Mouse (Mus musculus) liver, embryonic 15.5 days (tissue): ENCODE results near the gene 1700013G24Rik. TPM values are rescaled to one million over a fixed set of nuclear protein-coding genes. Genes with fewer than 3 reads are reported as not detected.
A peak's percentile ranks its signal among the peaks of the same experiment; 100 is the strongest.

Experiments used
- ATAC-seq: fragments of 200-750 bp; cut with Nextera tagmentation; 2 replicates; pipeline ENCODE4 v1.8.0; 2017; ENCODE audit warnings: moderate number of reproducible peaks, mild to moderate bottlenecking, moderate library complexity; ENCODE audit not compliant: insufficient read depth
- H3K27ac ChIP-seq: fragments of 300-500 bp; sonication (generic); replicated peaks from 2 replicates; pipeline ENCODE4 v1.5.1; 2015; ENCODE audit warnings: mild to moderate bottlenecking, inconsistent platforms
- H3K27me3 ChIP-seq: fragments of 300-500 bp; sonication (generic); 2 replicates; pipeline ENCODE4 v1.6.1; 2015; ENCODE audit warnings: mild to moderate bottlenecking, inconsistent platforms
- H3K36me3 ChIP-seq: fragments of 300-500 bp; sonication (generic); replicated peaks from 2 replicates; pipeline ENCODE4 v1.6.1; 2015; ENCODE audit warnings: moderate library complexity, mild to moderate bottlenecking, inconsistent platforms
- H3K4me1 ChIP-seq: fragments of 300-500 bp; sonication (generic); replicated peaks from 2 replicates; pipeline ENCODE4 v1.6.1; 2015; ENCODE audit warnings: inconsistent platforms
- H3K4me2 ChIP-seq: fragments of 300-500 bp; sonication (generic); 2 replicates; pipeline ENCODE4 v1.6.1; 2015; ENCODE audit warnings: moderate library complexity, mild to moderate bottlenecking, inconsistent platforms
- H3K4me3 ChIP-seq: fragments of 300-500 bp; sonication (generic); replicated peaks from 2 replicates; pipeline ENCODE4 v1.5.1; 2015; ENCODE audit warnings: mild to moderate bottlenecking, inconsistent platforms
- H3K9ac ChIP-seq: fragments of 300-500 bp; sonication (generic); 2 replicates; pipeline ENCODE4 v1.6.1; 2015; ENCODE audit warnings: moderate library complexity, mild to moderate bottlenecking, inconsistent platforms
- H3K9me3 ChIP-seq: fragments of 300-500 bp; sonication (generic); replicated peaks from 2 replicates; pipeline ENCODE4 v1.6.1; 2016; ENCODE audit warnings: inconsistent platforms
- WGBS: fragments of 180-500 bp; shearing (Covaris S2); methylation state at CpG from one replicate; pipeline ENCODE4 v1.1.7; 2015; ENCODE audit warnings: mixed read lengths; ENCODE audit not compliant: insufficient replicate concordance; 5-methylcytosine and 5-hydroxymethylcytosine counted together
- polyA plus RNA-seq: library from polyadenylated mRNA; unstranded; fragments of >200 nt; fragmentation: Nextera tagmentation; extraction: Ambion mirVana; gene quantifications from 2 replicates; pipeline ENCODE4 v1.2.1, GENCODE M21; 2015

Gene 1700013G24Rik
- polyA plus RNA-seq, 1 experiment from 2014 or later: not detected

DNA sequence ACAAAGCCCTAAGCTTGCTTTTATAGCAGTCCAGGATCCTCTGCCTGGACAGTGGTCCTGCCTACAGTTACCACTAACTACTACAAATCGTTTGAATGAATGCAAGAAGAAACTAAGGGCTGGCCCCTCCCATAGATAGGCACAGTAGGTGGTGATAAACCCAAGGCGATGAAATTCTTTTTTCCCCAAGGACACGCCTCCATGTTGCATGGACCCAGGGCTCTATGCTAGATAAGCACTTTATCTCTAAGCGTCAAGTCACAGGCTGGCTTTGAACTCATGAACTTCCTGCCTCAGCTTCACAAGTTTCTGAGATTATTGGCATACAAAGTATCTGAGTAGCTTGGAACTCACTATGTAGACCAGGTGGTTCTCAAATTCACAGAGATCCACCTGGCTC, 4.2 kb downstream of the 1700013G24Rik start:
- Histone ChIP-seq H3K27ac (no peak overlapping the region), H3K27me3 (no peaks in the 10 kb centered on the region), H3K36me3 (no peaks in the 10 kb centered on the region), H3K9ac (no peak overlapping the region), H3K4me3 (no peak overlapping the region), H3K4me1 (peaks cover 20% of the 10 kb centered on the region), H3K4me2 (no peak overlapping the region; the same call in 1 of the 2 replicates), H3K9me3 (no peaks in the 10 kb centered on the region)
- WGBS: 16% methylated on average over 4 of the region's 4 CpGs
- peak; percentile 58 for ATAC-seq

DNA sequence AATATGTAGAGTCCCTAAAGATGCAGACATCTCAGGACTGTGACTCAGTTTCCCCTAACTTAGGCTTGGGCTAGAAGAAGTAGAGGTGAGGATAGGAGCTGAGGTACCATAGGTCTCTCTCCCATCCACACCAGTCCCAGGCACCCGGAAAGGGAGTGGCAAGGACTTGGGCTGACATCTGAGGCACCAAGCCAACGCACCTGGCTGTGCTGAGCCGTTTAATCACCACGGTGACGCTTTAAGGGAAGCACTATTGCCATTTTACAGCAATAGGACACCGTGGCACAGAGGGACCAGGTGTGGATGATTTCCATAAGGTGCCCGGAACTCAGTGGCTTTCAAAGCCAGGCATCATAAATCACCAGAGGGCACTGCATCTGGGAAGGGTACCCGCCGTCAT, 5.2 kb downstream of the 1700013G24Rik start:
- no peaks in the 10 kb centered on the region for H3K9me3 ChIP-seq
- no peak overlapping the region for H3K9ac ChIP-seq
- WGBS: 68% methylated on average over 9 of the region's 9 CpGs
- peaks cover 20% of the 10 kb centered on the region for H3K4me1 ChIP-seq
- no peaks in the 10 kb centered on the region for H3K36me3 ChIP-seq
- no peak overlapping the region for H3K4me3 ChIP-seq
- no peak overlapping the region for H3K27ac ChIP-seq
- no peaks in the 10 kb centered on the region for H3K27me3 ChIP-seq
- ATAC-seq: no peak
- no peak overlapping the region for H3K4me2 ChIP-seq

DNA sequence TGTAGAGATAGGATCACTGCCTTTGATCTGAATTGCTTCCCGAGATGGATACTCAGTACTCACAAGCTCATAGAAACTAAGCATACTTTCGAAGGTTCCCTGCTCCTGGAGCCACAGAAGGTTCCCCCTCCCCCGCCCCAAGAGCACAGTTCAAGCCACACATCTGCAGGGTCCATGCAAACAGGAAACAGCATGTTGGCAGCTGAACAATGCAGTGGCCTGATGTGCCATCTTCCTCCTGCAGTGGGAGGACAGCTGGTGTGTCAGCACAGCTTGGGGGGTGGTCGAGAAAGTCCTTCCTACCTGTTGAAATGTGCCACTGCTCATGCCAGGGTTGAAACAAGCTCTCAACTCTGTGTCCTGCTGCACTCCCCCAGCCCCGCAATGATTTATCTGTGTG, 5.8 kb downstream of the 1700013G24Rik start:
- H3K9me3 ChIP-seq: no peaks in the 10 kb centered on the region
- peaks cover 15% of the 10 kb centered on the region for H3K4me1 ChIP-seq
- H3K27me3 ChIP-seq: no peaks in the 10 kb centered on the region
- H3K36me3 ChIP-seq: no peaks in the 10 kb centered on the region
- ATAC-seq: no peak
- WGBS: 24% methylated on average over 5 of the region's 5 CpGs
- H3K9ac ChIP-seq: no peak overlapping the region
- no peak overlapping the region for H3K27ac ChIP-seq
- no peak overlapping the region for H3K4me3 ChIP-seq
- H3K4me2 ChIP-seq: no peak overlapping the region

DNA sequence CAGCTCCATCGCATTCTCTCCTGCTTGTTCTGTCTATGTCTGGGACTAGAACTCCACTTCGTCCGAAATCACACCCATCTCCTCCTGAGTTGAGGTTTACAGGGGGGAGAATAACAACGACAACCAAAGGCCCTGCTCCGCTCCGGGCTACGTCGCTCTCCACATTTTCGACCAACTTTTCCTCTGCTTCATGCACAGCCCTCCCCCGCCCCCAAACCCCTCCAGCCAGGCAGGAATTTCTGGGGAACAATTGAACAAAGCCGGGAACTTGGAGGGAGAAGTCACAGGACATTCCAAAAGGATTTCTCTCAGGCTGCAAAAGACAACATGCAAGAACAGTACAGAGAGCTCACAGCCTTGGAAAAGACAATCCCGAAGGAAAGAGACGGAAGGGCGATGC, 7.6 kb downstream of the 1700013G24Rik start:
- no peaks in the 10 kb centered on the region for H3K27me3 ChIP-seq
- H3K9ac ChIP-seq: no peak overlapping the region
- ATAC-seq: no peak
- peaks cover 12% of the 10 kb centered on the region for H3K4me1 ChIP-seq
- WGBS: 71% methylated on average over 14 of the region's 14 CpGs
- H3K4me2 ChIP-seq: no peak overlapping the region
- no peaks in the 10 kb centered on the region for H3K9me3 ChIP-seq
- H3K27ac ChIP-seq: no peak overlapping the region
- no peak overlapping the region for H3K4me3 ChIP-seq
- H3K36me3 ChIP-seq: no peaks in the 10 kb centered on the region

DNA sequence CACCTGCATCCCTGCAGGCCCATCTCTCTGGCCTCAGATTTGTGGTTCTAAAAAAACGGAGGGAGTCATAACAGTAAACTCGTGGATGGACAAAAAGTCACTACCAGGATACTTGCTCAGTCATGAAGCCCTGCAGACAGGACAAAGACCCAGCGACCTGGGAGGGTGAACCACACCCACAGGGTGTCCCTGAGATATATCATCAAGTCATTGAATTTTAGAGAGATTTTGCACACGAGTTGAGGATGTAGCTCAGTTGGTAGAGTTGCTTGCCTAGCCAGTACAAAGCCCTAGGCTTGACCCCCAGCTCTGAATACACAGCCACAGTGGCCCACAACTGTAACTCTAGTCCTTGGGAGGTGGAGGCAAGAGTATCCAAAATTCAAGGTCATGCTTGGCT, 8.1 kb downstream of the 1700013G24Rik start:
- Histone ChIP-seq H3K4me2 (no peak overlapping the region), H3K27me3 (no peaks in the 10 kb centered on the region), H3K4me1 (peaks cover 12% of the 10 kb centered on the region), H3K27ac (no peak overlapping the region), H3K4me3 (no peak overlapping the region), H3K9me3 (no peaks in the 10 kb centered on the region), H3K36me3 (no peaks in the 10 kb centered on the region), H3K9ac (no peak overlapping the region)
- ATAC-seq: no peak
- WGBS: 53% methylated on average over 4 of the region's 4 CpGs

DNA sequence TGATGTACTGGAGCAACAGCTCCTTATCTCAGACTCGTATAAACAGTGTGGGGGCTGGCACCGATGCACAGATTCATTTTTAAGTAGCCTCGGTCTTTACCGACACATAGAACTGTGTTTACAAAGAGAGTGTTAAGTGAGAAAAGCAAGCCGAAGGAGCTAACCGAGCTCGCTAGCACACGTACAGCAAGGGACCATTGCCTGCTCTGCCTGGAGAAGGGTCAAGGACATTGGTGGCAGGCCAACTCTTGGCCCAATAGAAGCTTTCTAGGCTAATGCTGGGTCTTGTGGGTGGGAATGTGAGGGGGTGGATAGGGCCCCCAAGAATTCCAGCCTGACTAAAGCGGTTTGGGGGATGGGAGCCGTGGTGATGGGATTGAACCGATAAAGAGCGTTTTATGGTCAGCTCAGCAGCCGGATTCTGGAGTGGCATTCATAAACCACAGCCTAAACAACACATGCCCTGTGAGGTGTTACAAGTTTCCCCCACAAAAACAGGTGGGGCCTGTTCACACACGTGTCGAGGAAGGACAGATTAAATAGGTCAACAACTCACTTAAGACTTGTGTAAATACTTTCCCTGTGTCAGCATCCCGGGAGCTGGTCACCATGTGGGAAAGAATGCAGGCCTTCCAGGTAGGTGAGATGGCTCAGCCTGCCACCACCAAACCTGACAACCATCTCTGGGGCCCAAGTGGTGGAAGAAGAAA, 9.1 kb downstream of the 1700013G24Rik start:
- H3K9me3 ChIP-seq: no peaks in the 10 kb centered on the region
- H3K36me3 ChIP-seq: no peaks in the 10 kb centered on the region
- ATAC-seq: no peak
- no peaks in the 10 kb centered on the region for H3K27me3 ChIP-seq
- peaks cover 4% of the 10 kb centered on the region for H3K4me1 ChIP-seq
- 68% methylated on average over 16 of the region's 16 CpGs for WGBS
- no peak overlapping the region for H3K4me3 ChIP-seq
- H3K27ac ChIP-seq: no peak overlapping the region
- H3K4me2 ChIP-seq: no peak overlapping the region
- H3K9ac ChIP-seq: no peak overlapping the region

DNA sequence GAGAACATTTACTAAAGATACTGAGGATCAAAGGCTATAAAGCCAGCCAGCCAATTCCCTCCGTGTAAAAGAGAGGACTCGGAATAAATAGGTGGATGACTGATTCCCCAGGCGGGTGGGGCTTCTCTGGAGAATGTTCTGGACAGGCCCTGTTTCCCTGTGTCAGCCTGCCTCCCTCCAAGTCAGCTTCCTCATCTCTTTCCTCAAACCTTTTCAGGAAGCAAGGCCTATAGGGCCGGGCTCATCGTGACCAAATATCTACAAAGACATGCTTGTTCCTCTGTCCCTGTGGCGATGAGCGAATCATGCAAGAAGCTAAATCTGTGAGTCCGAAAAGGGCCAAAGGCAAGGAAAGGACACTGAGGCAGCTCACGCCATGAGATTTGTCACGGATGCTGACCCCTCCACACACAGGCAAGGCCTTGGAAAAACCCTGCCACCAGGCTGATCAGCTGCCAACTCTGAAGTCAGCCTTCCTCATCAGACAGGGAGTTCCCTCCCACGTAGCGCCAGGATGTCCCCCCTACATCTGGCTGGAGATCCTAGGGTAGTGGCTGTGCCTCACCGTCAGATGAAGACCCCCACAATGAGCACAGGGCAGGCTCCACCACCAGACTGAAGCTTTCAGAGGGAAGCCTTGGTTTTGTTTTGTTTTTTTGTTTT, 12.2 kb downstream of the 1700013G24Rik start:
- Histone ChIP-seq H3K36me3 (no peaks in the 10 kb centered on the region), H3K9me3 (no peaks in the 10 kb centered on the region), H3K27ac (no peak overlapping the region), H3K4me2 (no peak overlapping the region), H3K27me3 (peaks cover 17% of the 10 kb centered on the region), H3K4me3 (no peak overlapping the region), H3K9ac (no peak overlapping the region), H3K4me1 (peaks cover 25% of the 10 kb centered on the region)
- ATAC-seq: no peak
- 60% methylated on average over 13 of the region's 13 CpGs for WGBS

DNA sequence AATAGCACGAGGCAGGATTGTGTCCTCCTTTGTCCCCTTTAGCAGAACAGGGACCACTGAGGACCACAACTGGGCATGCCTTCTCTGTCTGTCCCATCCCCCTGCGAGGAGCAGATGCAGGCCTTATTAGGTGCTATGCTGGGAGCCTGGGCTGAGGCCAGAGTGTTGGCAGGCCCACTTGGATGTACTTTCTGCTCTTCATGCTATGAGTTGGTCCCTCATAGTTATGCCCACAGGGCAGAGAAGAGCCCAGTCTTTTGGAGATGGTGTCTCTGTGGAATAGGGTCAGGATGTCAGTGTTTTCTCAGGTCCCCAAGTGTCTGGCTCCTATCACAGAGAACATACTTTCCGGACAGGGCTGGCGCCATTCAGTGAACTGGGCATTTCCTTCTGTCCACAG, 13.9 kb downstream of the 1700013G24Rik start:
- WGBS: 54% methylated on average over 4 of the region's 4 CpGs
- Histone ChIP-seq H3K27me3 (peaks cover 17% of the 10 kb centered on the region), H3K27ac (no peak overlapping the region), H3K9me3 (no peaks in the 10 kb centered on the region), H3K9ac (no peak overlapping the region), H3K36me3 (no peaks in the 10 kb centered on the region), H3K4me3 (no peak overlapping the region), H3K4me1 (peaks cover 30% of the 10 kb centered on the region), H3K4me2 (no peak overlapping the region)
- ATAC-seq: no peak

DNA sequence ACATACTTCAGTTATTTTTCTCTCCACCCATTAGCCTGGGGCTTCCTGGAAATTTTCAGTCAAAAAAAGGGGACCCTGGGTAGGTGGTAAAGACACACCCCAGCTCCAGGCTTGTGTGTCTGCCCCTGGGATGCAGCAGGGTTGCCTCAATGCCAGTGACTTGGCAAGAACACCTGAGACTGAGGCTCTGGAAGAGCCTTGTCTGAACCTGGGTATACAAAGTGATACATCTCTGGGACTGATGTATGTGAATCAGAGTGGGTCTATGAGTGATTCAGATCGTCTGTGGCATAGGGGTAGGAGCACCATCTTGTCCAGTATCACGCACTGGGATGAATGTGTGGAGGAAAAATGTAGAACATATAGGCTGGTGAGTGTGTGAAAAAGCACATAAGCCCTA, 14.4 kb downstream of the 1700013G24Rik start:
- H3K9ac ChIP-seq: no peak overlapping the region
- H3K4me2 ChIP-seq: no peak overlapping the region; the same call in 1 of the 2 replicates
- H3K27ac ChIP-seq: no peak overlapping the region
- peaks cover 30% of the 10 kb centered on the region for H3K4me1 ChIP-seq
- H3K9me3 ChIP-seq: no peaks in the 10 kb centered on the region
- H3K36me3 ChIP-seq: no peaks in the 10 kb centered on the region
- H3K27me3 ChIP-seq: peaks cover 17% of the 10 kb centered on the region
- no peak overlapping the region for H3K4me3 ChIP-seq
- WGBS: 80% methylated on average over 2 of the region's 2 CpGs
- no peak for ATAC-seq

DNA sequence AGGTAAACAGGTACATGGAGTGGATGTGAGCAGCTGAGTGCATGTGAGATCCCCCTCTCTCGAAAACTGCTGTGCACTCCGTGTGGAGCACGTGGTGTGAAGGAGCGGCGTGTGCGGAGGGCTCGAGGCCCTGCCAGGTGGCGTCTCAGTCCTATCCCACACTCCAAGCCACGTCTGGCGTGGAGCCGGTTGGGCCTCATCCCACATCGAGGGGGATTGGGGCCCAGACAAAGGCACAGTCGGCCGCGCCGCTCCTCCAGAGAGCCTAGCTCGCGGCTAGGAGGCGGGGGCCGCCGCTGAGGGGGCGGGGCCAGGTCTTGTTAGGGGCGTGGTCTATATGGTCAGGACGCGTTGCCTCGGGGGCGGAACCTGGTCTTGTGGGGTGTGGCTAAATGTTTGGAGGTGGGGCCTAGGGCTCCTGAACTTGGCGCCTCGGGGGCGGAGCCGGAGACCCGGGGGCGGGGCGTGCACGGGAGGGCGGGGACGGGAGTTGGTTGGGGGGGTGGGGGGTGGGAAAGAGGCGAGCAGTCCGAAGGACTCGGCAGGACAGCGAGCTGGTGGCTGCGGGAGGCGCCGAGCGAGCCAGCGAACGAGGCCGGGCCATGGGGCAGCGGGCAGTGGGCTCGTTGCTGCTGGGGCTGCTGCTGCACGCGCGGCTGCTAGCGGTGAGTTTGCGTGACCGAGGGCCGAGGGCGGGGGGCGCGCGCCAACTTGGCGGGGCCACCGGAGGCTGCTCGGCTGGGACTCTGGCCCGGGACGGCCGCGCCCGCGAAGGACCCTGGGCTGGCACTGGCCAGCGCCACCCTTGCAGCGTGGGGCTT, 15.4 kb downstream of the 1700013G24Rik start, which contains the start of gene Hspg2:
TSS of gene Hspg2 (plus strand) at position 510 of the 821 bp plus-strand sequence.
- 2% methylated on average over 71 of the region's 72 CpGs for WGBS
- Histone ChIP-seq H3K36me3 (no peaks in the 10 kb centered on the region), H3K4me3 (peak within 1 kb of the TSS; percentile 62), H3K4me1 (peaks cover 31% of the 10 kb centered on the region), H3K27ac (no peak within 1 kb of the TSS), H3K9ac (peak within 1 kb of the TSS; percentile 57; the same call in 1 of the 2 replicates), H3K9me3 (no peaks in the 10 kb centered on the region), H3K27me3 (peaks cover 17% of the 10 kb centered on the region), H3K4me2 (peak within 1 kb of the TSS; percentile 84)
- ATAC-seq: peak; percentile 74
